In the genomic region with DNA sequence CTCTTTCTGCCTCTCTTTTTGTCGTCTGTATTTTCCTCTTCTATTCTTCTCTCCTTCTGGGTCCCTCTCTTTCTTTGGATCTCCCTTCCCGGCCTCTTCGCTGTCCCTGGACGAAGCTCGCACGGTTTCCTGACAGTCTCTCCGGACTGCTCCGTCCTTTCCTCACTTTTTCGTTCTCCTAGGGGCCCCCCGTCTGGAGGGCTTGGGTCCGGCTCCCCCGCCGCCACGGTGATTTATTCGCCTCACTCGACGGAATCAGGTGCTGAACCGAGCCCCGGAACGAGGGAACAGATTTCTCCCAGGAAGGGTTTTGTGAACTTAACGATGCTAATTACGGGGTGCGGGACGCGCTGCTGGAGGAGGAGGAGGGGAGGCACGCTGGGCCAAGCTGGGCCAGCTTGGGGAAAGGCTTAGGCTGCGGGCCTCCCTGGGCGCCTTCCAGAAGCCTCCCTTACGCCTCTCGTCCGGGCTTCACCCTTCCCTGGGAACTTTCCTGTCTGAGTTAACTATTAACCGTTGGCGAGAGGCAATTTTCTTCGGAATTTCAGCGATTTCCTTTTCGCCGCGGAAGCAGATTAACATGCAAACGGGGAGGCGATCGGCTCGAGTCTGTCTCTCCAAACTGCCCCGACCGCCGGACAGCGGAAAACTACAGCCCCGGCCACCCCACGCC, we compare ENCODE assay signal across 8 mouse cellular contexts. TPM values are rescaled to one million over a fixed set of nuclear protein-coding genes. Genes with fewer than 3 reads are reported as not detected.
A peak's percentile ranks its signal among the peaks of the same experiment; 100 is the strongest.
DNase-seq lines count a peak whose midpoint lies in the region; ATAC-seq and TF ChIP-seq lines count a peak whose summit lies in the region.

No protein-coding gene starts in this region.

- no peak overlapping the region for H3K4me2 ChIP-seq in forebrain, postnatal 0 days (ENCODE audit: low read depth)
- H3K4me2 ChIP-seq in embryonic facial prominence, embryonic 14.5 days (ENCODE audit: low read depth, low read length) = peak overlapping the region; percentile 44
- peak overlapping the region; percentile 27 for H3K4me2 ChIP-seq in midbrain, embryonic 13.5 days (replicated peaks)

- H3K9me3 ChIP-seq in forebrain, embryonic 10.5 days = peaks cover 5% of the 10 kb centered on the region; the same call in 1 of the 2 replicates
- no peaks in the 10 kb centered on the region for H3K9me3 ChIP-seq in forebrain, postnatal 0 days (ENCODE audit: low read length)
- no peaks in the 10 kb centered on the region for H3K9me3 ChIP-seq in embryonic facial prominence, embryonic 14.5 days (ENCODE audit: control insufficient read depth, low read length)
- H3K9me3 ChIP-seq in midbrain, embryonic 13.5 days = no peaks in the 10 kb centered on the region

- WGBS in forebrain, embryonic 10.5 days = under 1% methylated on average over 48 of the region's 48 CpGs
- WGBS in forebrain, postnatal 0 days = 1% methylated on average over 48 of the region's 48 CpGs
- WGBS in embryonic facial prominence, embryonic 14.5 days = under 1% methylated on average over 42 of the region's 48 CpGs
- WGBS in midbrain, embryonic 13.5 days = under 1% methylated on average over 47 of the region's 48 CpGs

- no peak for TF ChIP-seq CTCF in forebrain, postnatal 0 days (IDR thresholded peaks at IDR 0.05; ENCODE audit: low read depth)

- peak; percentile 56 for DNase-seq in forebrain, embryonic 10.5 days (ENCODE audit: extremely low spot score, low spot score)
- no peak for DNase-seq in forebrain, postnatal 0 days
- DNase-seq in embryonic facial prominence, embryonic 14.5 days (ENCODE audit: low spot score) = no peak
- peak; percentile 95 for DNase-seq in kidney, adult 9 months
- DNase-seq in cerebellum, adult 9-10 months = no peak
- no peak for DNase-seq in ovary, postnatal 14 days (ENCODE audit: low spot score)
- DNase-seq in cerebellum, postnatal 4 days (ENCODE audit: low spot score in 2 of 2) = no peak

- ATAC-seq in forebrain, postnatal 0 days = no peak
- ATAC-seq in embryonic facial prominence, embryonic 14.5 days (ENCODE audit: low read depth) = no peak
- no peak for ATAC-seq in midbrain, embryonic 13.5 days

- H3K36me3 ChIP-seq in forebrain, embryonic 10.5 days (replicated peaks) = no peaks in the 10 kb centered on the region
- H3K36me3 ChIP-seq in forebrain, postnatal 0 days (ENCODE audit: insufficient read depth) = no peaks in the 10 kb centered on the region
- no peaks in the 10 kb centered on the region for H3K36me3 ChIP-seq in embryonic facial prominence, embryonic 14.5 days (ENCODE audit: control insufficient read depth, insufficient read depth, low read length)
- no peaks in the 10 kb centered on the region for H3K36me3 ChIP-seq in midbrain, embryonic 13.5 days

- no peak overlapping the region for H3K9ac ChIP-seq in forebrain, postnatal 0 days
- no peak overlapping the region for H3K9ac ChIP-seq in embryonic facial prominence, embryonic 14.5 days (ENCODE audit: low read depth, low read length)
- H3K9ac ChIP-seq in midbrain, embryonic 13.5 days (replicated peaks) = no peak overlapping the region

- H3K4me1 ChIP-seq in forebrain, embryonic 10.5 days = peaks cover 34% of the 10 kb centered on the region
- no peaks in the 10 kb centered on the region for H3K4me1 ChIP-seq in forebrain, postnatal 0 days (ENCODE audit: insufficient read depth)
- no peaks in the 10 kb centered on the region for H3K4me1 ChIP-seq in embryonic facial prominence, embryonic 14.5 days (ENCODE audit: control insufficient read depth, insufficient read depth, low read length)
- peaks cover 15% of the 10 kb centered on the region for H3K4me1 ChIP-seq in midbrain, embryonic 13.5 days (replicated peaks)

- no peak overlapping the region for H3K27ac ChIP-seq in forebrain, embryonic 10.5 days
- H3K27ac ChIP-seq in forebrain, postnatal 0 days (ENCODE audit: low read depth, low read length) = no peak overlapping the region
- no peak overlapping the region for H3K27ac ChIP-seq in embryonic facial prominence, embryonic 14.5 days (replicated peaks; ENCODE audit: low read depth, low read length)
- no peak overlapping the region for H3K27ac ChIP-seq in midbrain, embryonic 13.5 days

- H3K27me3 ChIP-seq in forebrain, embryonic 10.5 days (ENCODE audit: poor library complexity, severe bottlenecking) = peaks cover 100% of the 10 kb centered on the region
- peaks cover 90% of the 10 kb centered on the region for H3K27me3 ChIP-seq in forebrain, postnatal 0 days (ENCODE audit: insufficient read depth, low read length)
- H3K27me3 ChIP-seq in embryonic facial prominence, embryonic 14.5 days (replicated peaks; ENCODE audit: control insufficient read depth, insufficient read depth, low read length) = peaks cover 100% of the 10 kb centered on the region
- peaks cover 100% of the 10 kb centered on the region for H3K27me3 ChIP-seq in midbrain, embryonic 13.5 days

- peak overlapping the region; percentile 31 for H3K4me3 ChIP-seq in forebrain, embryonic 10.5 days
- no peak overlapping the region for H3K4me3 ChIP-seq in forebrain, postnatal 0 days (ENCODE audit: low read depth, low read length)
- peak overlapping the region; percentile 27 for H3K4me3 ChIP-seq in embryonic facial prominence, embryonic 14.5 days (ENCODE audit: low read depth, low read length)
- peak overlapping the region; percentile 16; the same call in 1 of the 2 replicates for H3K4me3 ChIP-seq in midbrain, embryonic 13.5 days (replicated peaks)

RNA-seq across cellular contexts. Expression of gene Pax2, which starts 14.6 kb away (rescaled TPM):
- polyA plus RNA-seq in forebrain, embryonic 10.5 days (2016; fragmentation: Nextera tagmentation; extraction: Ambion mirVana) = 0.56 and 0.81 TPM in 2 replicates
- 0.05 TPM in 1 of 2 replicates, not detected in the other for total RNA-seq in forebrain, postnatal 0 days (2014; rRNA removed)
- polyA plus RNA-seq in forebrain, postnatal 0 days (2015; fragmentation: Nextera tagmentation; extraction: Ambion mirVana) = 0.06 TPM in 2 replicates
- 0.14 and 0.22 TPM in 2 replicates for polyA plus RNA-seq in embryonic facial prominence, embryonic 14.5 days (2014; fragmentation: Nextera tagmentation; extraction: Ambion mirVana)
- 0.63 and 1.0 TPM in 2 replicates for polyA plus RNA-seq in midbrain, embryonic 13.5 days (2015; fragmentation: Nextera tagmentation; extraction: Ambion mirVana)

Comparison
In these comparisons a context has a peak if more than half of its experiments do, and no peak if none do; other contexts are left out.
1. DNase-seq: peak in forebrain, embryonic 10.5 days (single experiment) and kidney, adult 9 months (single experiment); none in forebrain, postnatal 0 days (single experiment), embryonic facial prominence, embryonic 14.5 days (single experiment), cerebellum, adult 9-10 months (single experiment), ovary, postnatal 14 days (single experiment) and cerebellum, postnatal 4 days (0 of 2).